Mouse (Mus musculus): ENCODE measurements around the gene Nfkbie.

DNA sequence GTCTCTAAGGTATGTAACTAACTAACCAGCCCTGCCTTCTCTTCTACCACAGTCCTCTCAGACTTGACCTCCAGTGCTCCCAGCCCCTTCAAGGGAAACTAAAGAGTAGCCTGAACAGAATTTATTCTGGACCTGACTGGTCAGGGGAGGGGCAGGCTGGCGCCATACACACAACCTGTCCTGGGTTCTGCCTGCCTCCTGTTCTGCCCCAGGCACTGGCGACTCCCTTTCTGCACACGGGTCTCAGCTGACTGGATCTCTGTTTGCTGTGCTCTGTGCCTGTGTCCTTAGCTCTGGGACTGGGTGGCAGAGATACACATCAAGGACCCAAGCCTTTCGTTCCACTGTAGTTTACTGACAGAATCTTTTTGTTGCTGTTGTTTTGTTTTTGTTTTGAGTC lies 24.1 kb downstream of the Nfkbie start:
- TF ChIP-seq GATA2 (IDR thresholded peaks at IDR 0.05; ENCODE audit: borderline replicate concordance, low read depth, low read length), result no peak
- no peak for TF ChIP-seq CTCF (IDR thresholded peaks at IDR 0.05; ENCODE audit: low read depth, low read length)
- TF ChIP-seq TAL1 (conservative IDR thresholded peaks at IDR 0.05; ENCODE audit: low read depth, low read length), result no peak
- TF ChIP-seq POLR2AphosphoS5 (IDR thresholded peaks at IDR 0.05; ENCODE audit: insufficient replicate concordance, low read depth, low read length), result no peak
- no peak for TF ChIP-seq GATA1 (IDR thresholded peaks at IDR 0.05; ENCODE audit: borderline replicate concordance, low read length)
